Mouse (Mus musculus): ENCODE data around the gene Aldh1l2. TPM values are rescaled to one million over a fixed set of nuclear protein-coding genes. Genes with fewer than 3 reads are reported as not detected.
"Not testable (repeated sequence)": the region's sequence is repeated elsewhere in the genome, so short reads cannot be mapped to it uniquely, and the experiment has no call there.

Aldh1l2 gene
- polyA plus RNA-seq, 1 experiment from 2014 or later, result 0.29 TPM

DNA sequence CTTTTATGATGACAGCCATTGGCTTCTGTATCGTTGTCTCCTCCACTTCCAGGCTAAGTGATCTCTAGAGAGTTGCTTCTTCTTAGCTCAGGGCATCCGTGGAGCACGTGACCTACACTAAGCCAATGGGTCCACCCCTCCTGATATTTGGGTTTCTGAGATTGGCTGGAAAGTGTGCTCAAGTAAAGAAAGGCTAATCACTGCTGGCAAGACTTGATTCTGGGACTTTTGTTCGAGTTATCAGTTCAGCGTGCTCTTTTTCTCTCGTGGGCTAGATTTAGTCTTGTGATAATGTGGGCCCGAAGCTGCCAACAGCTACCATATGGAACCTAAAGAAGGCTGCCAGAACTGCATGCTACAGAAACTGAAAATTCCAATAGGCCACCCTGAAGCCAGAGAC, 8.3 kb upstream of the Aldh1l2 start:
- no peak for ATAC-seq (replicated peaks; ENCODE audit: low FRiP score, low read depth)

GRCm38 (mm10) chr10:83540092-83540491, 6.2 kb upstream of the Aldh1l2 start:
- no peaks in the 10 kb centered on the region for H3K36me3 ChIP-seq (ENCODE audit: insufficient read depth, low read length)
- no peak overlapping the region for H3K27ac ChIP-seq
- ATAC-seq (replicated peaks; ENCODE audit: low FRiP score, low read depth) (no peak), DNase-seq (ENCODE audit: low spot score) (peak; percentile 8)
- H3K9me3 ChIP-seq (replicated peaks; ENCODE audit: low read length), result no peaks in the 10 kb centered on the region
- WGBS, result 29% methylated on average over 3 of the region's 3 CpGs
- H3K27me3 ChIP-seq (ENCODE audit: insufficient read depth, low read length), result no peaks in the 10 kb centered on the region
- TF ChIP-seq CTCF (IDR thresholded peaks at IDR 0.05; ENCODE audit: low read depth), result no peak
- 0 out of 2 replicates have a peak, but pooled peaks cover 2% of the 10 kb centered on the region for H3K4me1 ChIP-seq (replicated peaks; ENCODE audit: insufficient read depth, low read length)
- no peak overlapping the region for H3K4me2 ChIP-seq (ENCODE audit: low read length)
- no peak overlapping the region for H3K9ac ChIP-seq (ENCODE audit: low read depth, low read length)
- H3K4me3 ChIP-seq (replicated peaks; ENCODE audit: low read depth, low read length), result no peak overlapping the region

More for the DNA sequence above, 8.3 kb upstream of the Aldh1l2 start:
- no peak overlapping the region for H3K27ac ChIP-seq
- WGBS, result 79% methylated on average over 7 of the region's 7 CpGs
- no peak overlapping the region for H3K9ac ChIP-seq (ENCODE audit: low read depth, low read length)
- H3K4me3 ChIP-seq (replicated peaks; ENCODE audit: low read depth, low read length), result no peak overlapping the region
- H3K36me3 ChIP-seq (ENCODE audit: insufficient read depth, low read length), result no peaks in the 10 kb centered on the region
- no peak for TF ChIP-seq CTCF (IDR thresholded peaks at IDR 0.05; ENCODE audit: low read depth)
- no peak overlapping the region for H3K4me2 ChIP-seq (ENCODE audit: low read length)
- H3K9me3 ChIP-seq (replicated peaks; ENCODE audit: low read length), result no peaks in the 10 kb centered on the region
- DNase-seq (ENCODE audit: low spot score), result no peak
- H3K4me1 ChIP-seq (replicated peaks; ENCODE audit: insufficient read depth, low read length), result peaks cover 5% of the 10 kb centered on the region; the same call in 1 of the 2 replicates
- no peaks in the 10 kb centered on the region for H3K27me3 ChIP-seq (ENCODE audit: insufficient read depth, low read length)

DNA sequence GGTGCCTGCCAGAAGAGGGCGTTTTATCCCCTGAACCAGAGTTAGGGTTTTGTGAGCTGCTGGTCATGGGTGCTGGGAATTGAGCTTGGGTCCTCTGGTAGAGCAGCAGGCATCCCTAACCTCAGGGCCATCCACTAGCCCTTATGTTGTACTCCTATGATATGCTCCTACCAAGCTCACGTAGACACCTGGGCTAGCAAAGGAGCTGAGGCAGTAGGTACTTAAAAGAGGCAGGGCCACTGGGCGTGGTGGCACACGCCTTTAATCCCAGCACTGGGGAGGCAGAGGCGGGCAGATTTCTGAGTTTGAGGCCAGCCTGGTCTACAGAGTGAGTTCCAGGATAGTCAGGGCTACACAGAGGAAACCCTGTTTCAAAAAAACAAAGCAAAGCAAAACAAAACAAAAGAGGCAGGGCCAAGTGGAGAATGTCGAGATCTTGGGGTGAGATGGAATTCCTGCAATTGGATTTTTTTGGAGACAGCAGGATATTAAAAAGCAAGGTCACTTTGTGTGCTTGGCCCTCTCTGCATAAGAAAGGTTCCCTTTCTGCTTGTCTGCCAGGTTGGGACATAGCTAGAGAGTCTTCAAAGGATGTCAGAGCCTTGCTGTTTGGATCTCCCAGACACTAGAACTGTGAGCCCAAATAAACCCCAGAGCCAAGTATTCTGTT, 5.5 kb upstream of the Aldh1l2 start:
- Histone ChIP-seq H3K4me2 (ENCODE audit: low read length) (no peak overlapping the region), H3K4me3 (replicated peaks; ENCODE audit: low read depth, low read length) (no peak overlapping the region), H3K4me1 (replicated peaks; ENCODE audit: insufficient read depth, low read length) (no peaks in the 10 kb centered on the region), H3K9me3 (replicated peaks; ENCODE audit: low read length) (no peaks in the 10 kb centered on the region), H3K36me3 (ENCODE audit: insufficient read depth, low read length) (no peaks in the 10 kb centered on the region), H3K27me3 (ENCODE audit: insufficient read depth, low read length) (no peaks in the 10 kb centered on the region), H3K27ac (no peak overlapping the region), H3K9ac (ENCODE audit: low read depth, low read length) (no peak overlapping the region)
- WGBS, result 69% methylated on average over 6 of the region's 6 CpGs
- no peak for TF ChIP-seq CTCF (IDR thresholded peaks at IDR 0.05; ENCODE audit: low read depth)
- ATAC-seq (replicated peaks; ENCODE audit: low FRiP score, low read depth), result no peak
- DNase-seq (ENCODE audit: low spot score), result no peak

- Histone ChIP-seq H3K4me2 (ENCODE audit: low read length) (no peak overlapping the region), H3K36me3 (ENCODE audit: insufficient read depth, low read length) (no peaks in the 10 kb centered on the region), H3K4me3 (replicated peaks; ENCODE audit: low read depth, low read length) (no peak overlapping the region), H3K4me1 (replicated peaks; ENCODE audit: insufficient read depth, low read length) (no peaks in the 10 kb centered on the region; the same call in 1 of the 2 replicates), H3K27ac (no peak overlapping the region), H3K9ac (ENCODE audit: low read depth, low read length) (no peak overlapping the region), H3K27me3 (ENCODE audit: insufficient read depth, low read length) (no peaks in the 10 kb centered on the region), H3K9me3 (replicated peaks; ENCODE audit: low read length) (no peaks in the 10 kb centered on the region)
- no peak for ATAC-seq (replicated peaks; ENCODE audit: low FRiP score, low read depth)
- WGBS, result 10% methylated on average over 1 of the region's 1 CpGs
- no peak for DNase-seq (ENCODE audit: low spot score)
- 0 out of 2 replicates have a peak, but pooled peaks have one; percentile 30 for TF ChIP-seq CTCF (IDR thresholded peaks at IDR 0.05; ENCODE audit: low read depth)
Measured at GRCm38 (mm10) chr10:83536436-83536835, 2.5 kb upstream of the Aldh1l2 start.

GRCm38 (mm10) chr10:83533258-83533909, 556 bp downstream of the Aldh1l2 start:
- Histone ChIP-seq H3K9me3 (replicated peaks; ENCODE audit: low read length) (no peaks in the 10 kb centered on the region), H3K27ac (no peak overlapping the region), H3K9ac (ENCODE audit: low read depth, low read length) (peak overlapping the region; percentile 50), H3K4me2 (ENCODE audit: low read length) (peak overlapping the region; percentile 68), H3K27me3 (ENCODE audit: insufficient read depth, low read length) (no peaks in the 10 kb centered on the region), H3K4me1 (replicated peaks; ENCODE audit: insufficient read depth, low read length) (no peaks in the 10 kb centered on the region; the same call in 1 of the 2 replicates), H3K36me3 (ENCODE audit: insufficient read depth, low read length) (no peaks in the 10 kb centered on the region), H3K4me3 (replicated peaks; ENCODE audit: low read depth, low read length) (peak overlapping the region; percentile 36)
- TF ChIP-seq CTCF (IDR thresholded peaks at IDR 0.05; ENCODE audit: low read depth), result no peak
- ATAC-seq (replicated peaks; ENCODE audit: low FRiP score, low read depth) (no peak), DNase-seq (ENCODE audit: low spot score) (peak; percentile 36)
- 3% methylated on average over 27 of the region's 27 CpGs for WGBS

GRCm38 (mm10) chr10:83530384-83530967, 3.5 kb downstream of the Aldh1l2 start:
- no peaks in the 10 kb centered on the region for H3K9me3 ChIP-seq (replicated peaks; ENCODE audit: low read length)
- WGBS, result 76% methylated on average over 6 of the region's 6 CpGs
- no peak overlapping the region for H3K4me2 ChIP-seq (ENCODE audit: low read length)
- no peaks in the 10 kb centered on the region for H3K36me3 ChIP-seq (ENCODE audit: insufficient read depth, low read length)
- H3K27me3 ChIP-seq (ENCODE audit: insufficient read depth, low read length), result no peaks in the 10 kb centered on the region
- no peak overlapping the region for H3K27ac ChIP-seq
- no peak overlapping the region for H3K4me3 ChIP-seq (replicated peaks; ENCODE audit: low read depth, low read length)
- H3K4me1 ChIP-seq (replicated peaks; ENCODE audit: insufficient read depth, low read length), result no peaks in the 10 kb centered on the region; the same call in 1 of the 2 replicates
- ATAC-seq (replicated peaks; ENCODE audit: low FRiP score, low read depth) (no peak), DNase-seq (ENCODE audit: low spot score) (no peak)
- H3K9ac ChIP-seq (ENCODE audit: low read depth, low read length), result no peak overlapping the region
- no peak for TF ChIP-seq CTCF (IDR thresholded peaks at IDR 0.05; ENCODE audit: low read depth)

- not testable (repeated sequence) for H3K4me3 ChIP-seq (replicated peaks; ENCODE audit: low read depth, low read length); H3K27me3 ChIP-seq (ENCODE audit: insufficient read depth, low read length); DNase-seq (ENCODE audit: low spot score); H3K9ac ChIP-seq (ENCODE audit: low read depth, low read length); H3K4me2 ChIP-seq (ENCODE audit: low read length); ATAC-seq (replicated peaks; ENCODE audit: low FRiP score, low read depth); H3K36me3 ChIP-seq (ENCODE audit: insufficient read depth, low read length); H3K27ac ChIP-seq; H3K9me3 ChIP-seq (replicated peaks; ENCODE audit: low read length); H3K4me1 ChIP-seq (replicated peaks; ENCODE audit: insufficient read depth, low read length)
Measured at GRCm38 (mm10) chr10:83524238-83524637, 9.7 kb downstream of the Aldh1l2 start.
